Mouse (Mus musculus): ENCODE results near the gene Ehmt2. TPM values are rescaled to one million over a fixed set of nuclear protein-coding genes. Genes with fewer than 3 reads are reported as not detected.

Gene Ehmt2
- polyA plus RNA-seq, 1 experiment from 2014 or later, result 70.0 TPM

DNA sequence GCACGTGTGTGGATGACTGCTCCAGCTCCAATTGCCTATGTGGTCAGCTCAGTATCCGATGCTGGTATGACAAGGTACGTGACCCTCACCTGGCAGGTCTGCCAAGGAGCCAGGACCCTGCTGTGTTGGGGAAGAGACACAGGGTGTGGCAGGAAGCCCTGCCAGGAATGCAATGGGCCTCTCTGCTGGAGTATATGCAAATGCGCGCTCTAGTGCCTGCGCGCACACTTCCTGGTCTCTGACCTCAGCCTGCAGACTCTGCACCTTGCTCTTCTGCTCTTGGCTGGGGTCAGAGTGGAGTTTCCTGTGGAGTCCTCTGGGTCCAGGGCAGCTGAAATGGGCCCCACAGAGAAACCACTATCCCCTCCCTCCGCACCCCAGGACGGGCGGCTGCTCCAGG lies 12.7 kb downstream of the Ehmt2 start:
- ATAC-seq (ENCODE audit: insufficient read depth, low FRiP score, low read depth), result no peak
- H3K4me1 ChIP-seq, result no peaks in the 10 kb centered on the region; the same call in 1 of the 2 replicates
- H3K9me3 ChIP-seq, result no peaks in the 10 kb centered on the region
- peaks cover 76% of the 10 kb centered on the region for H3K36me3 ChIP-seq
- no peak overlapping the region for H3K9ac ChIP-seq
- H3K4me3 ChIP-seq (replicated peaks), result no peak overlapping the region
- WGBS, result 84% methylated on average over 10 of the region's 10 CpGs
- no peak overlapping the region for H3K4me2 ChIP-seq
- no peaks in the 10 kb centered on the region for H3K27me3 ChIP-seq (replicated peaks)
- no peak overlapping the region for H3K27ac ChIP-seq

- ATAC-seq (ENCODE audit: insufficient read depth, low FRiP score, low read depth), result peak; percentile 50
- no peaks in the 10 kb centered on the region for H3K9me3 ChIP-seq
- H3K27me3 ChIP-seq (replicated peaks), result no peaks in the 10 kb centered on the region
- H3K36me3 ChIP-seq, result peaks cover 66% of the 10 kb centered on the region
- H3K4me1 ChIP-seq, result no peaks in the 10 kb centered on the region; the same call in 1 of the 2 replicates
- no peak overlapping the region for H3K4me2 ChIP-seq
- WGBS, result 46% methylated on average over 5 of the region's 5 CpGs
- H3K27ac ChIP-seq, result no peak overlapping the region
- H3K9ac ChIP-seq, result no peak overlapping the region
- no peak overlapping the region for H3K4me3 ChIP-seq (replicated peaks)
Observed at GRCm38 (mm10) chr17:34911945-34912351, 13.7 kb downstream of the Ehmt2 start.

DNA sequence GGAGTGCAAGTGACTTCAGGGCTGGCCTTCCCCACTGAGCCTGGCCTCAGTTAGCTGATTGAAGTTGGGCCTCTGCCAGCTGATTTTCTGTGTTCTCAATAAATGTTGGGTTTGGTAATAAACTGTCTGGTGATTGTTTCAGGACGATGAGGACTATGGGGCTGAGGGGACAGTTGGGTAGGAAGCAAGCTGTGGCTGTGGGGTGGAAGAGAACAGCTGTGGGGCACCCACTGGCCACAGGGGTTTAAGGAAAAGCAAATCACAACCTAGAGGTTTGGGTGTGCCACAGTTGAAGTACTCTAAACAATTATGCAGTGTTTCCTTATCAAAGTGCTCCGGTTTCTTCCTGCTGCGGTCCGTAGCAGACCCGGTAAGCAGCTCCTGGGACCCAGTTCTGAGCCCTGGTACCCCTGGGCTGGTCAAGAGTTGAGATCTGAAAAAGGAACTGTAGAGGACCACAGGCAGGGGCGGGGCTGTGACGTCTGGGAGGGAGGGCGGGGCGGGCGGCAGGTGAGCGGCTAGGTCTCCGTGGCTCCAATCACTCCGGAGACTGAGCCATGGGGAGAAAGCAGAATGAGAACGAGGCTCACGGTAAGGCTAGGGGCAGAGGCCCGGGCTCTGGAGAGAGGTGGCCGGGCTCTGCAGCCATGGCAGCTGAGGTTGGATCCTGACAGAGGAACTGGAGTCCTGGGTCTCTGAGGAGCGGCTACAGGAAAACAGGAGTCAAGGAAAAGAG lies 15.8 kb downstream of the Ehmt2 start, which contains the start of gene Slc44a4:
Slc44a4 (plus strand) TSS at position 537 of the 736 bp plus-strand sequence.
- ATAC-seq (ENCODE audit: insufficient read depth, low FRiP score, low read depth), result peak; percentile 17; the same call in 1 of the 2 replicates
- Histone ChIP-seq H3K9me3 (no peaks in the 10 kb centered on the region), H3K27me3 (replicated peaks) (no peaks in the 10 kb centered on the region), H3K4me3 (replicated peaks) (peak within 1 kb of the TSS; percentile 19; the same call in 1 of the 2 replicates), H3K27ac (peak within 1 kb of the TSS; percentile 54; the same call in 1 of the 2 replicates), H3K36me3 (peaks cover 46% of the 10 kb centered on the region), H3K4me1 (no peaks in the 10 kb centered on the region; the same call in 1 of the 2 replicates), H3K4me2 (peak within 1 kb of the TSS; percentile 38), H3K9ac (no peak within 1 kb of the TSS)
- 35% methylated on average over 18 of the region's 18 CpGs for WGBS

GRCm38 (mm10) chr17:34915410-34915831 lies 17.2 kb downstream of the Ehmt2 start:
- peaks cover 32% of the 10 kb centered on the region for H3K36me3 ChIP-seq
- no peaks in the 10 kb centered on the region for H3K27me3 ChIP-seq (replicated peaks)
- peak overlapping the region; percentile 38 for H3K4me2 ChIP-seq
- ATAC-seq (ENCODE audit: insufficient read depth, low FRiP score, low read depth), result peak; percentile 44; the same call in 1 of the 2 replicates
- no peaks in the 10 kb centered on the region for H3K9me3 ChIP-seq
- no peak overlapping the region for H3K4me3 ChIP-seq (replicated peaks)
- no peaks in the 10 kb centered on the region; the same call in 1 of the 2 replicates for H3K4me1 ChIP-seq
- 17% methylated on average over 11 of the region's 11 CpGs for WGBS
- H3K27ac ChIP-seq, result peak overlapping the region; percentile 54; the same call in 1 of the 2 replicates
- H3K9ac ChIP-seq, result no peak overlapping the region

GRCm38 (mm10) chr17:34916316-34916715 lies 18.0 kb downstream of the Ehmt2 start:
- H3K27ac ChIP-seq, result no peak overlapping the region
- H3K9me3 ChIP-seq, result no peaks in the 10 kb centered on the region
- no peak overlapping the region for H3K4me3 ChIP-seq (replicated peaks)
- no peak for ATAC-seq (ENCODE audit: insufficient read depth, low FRiP score, low read depth)
- WGBS, result 83% methylated on average over 5 of the region's 5 CpGs
- H3K36me3 ChIP-seq, result peaks cover 23% of the 10 kb centered on the region
- H3K9ac ChIP-seq, result no peak overlapping the region
- H3K27me3 ChIP-seq (replicated peaks), result no peaks in the 10 kb centered on the region
- no peaks in the 10 kb centered on the region; the same call in 1 of the 2 replicates for H3K4me1 ChIP-seq
- H3K4me2 ChIP-seq, result no peak overlapping the region

GRCm38 (mm10) chr17:34917188-34917587 lies 18.9 kb downstream of the Ehmt2 start:
- no peaks in the 10 kb centered on the region; the same call in 1 of the 2 replicates for H3K4me1 ChIP-seq
- no peaks in the 10 kb centered on the region for H3K27me3 ChIP-seq (replicated peaks)
- H3K9me3 ChIP-seq, result no peaks in the 10 kb centered on the region
- 74% methylated on average over 9 of the region's 9 CpGs for WGBS
- H3K9ac ChIP-seq, result no peak overlapping the region
- H3K27ac ChIP-seq, result no peak overlapping the region
- peaks cover 15% of the 10 kb centered on the region for H3K36me3 ChIP-seq
- no peak for ATAC-seq (ENCODE audit: insufficient read depth, low FRiP score, low read depth)
- no peak overlapping the region for H3K4me2 ChIP-seq
- no peak overlapping the region for H3K4me3 ChIP-seq (replicated peaks)

GRCm38 (mm10) chr17:34922939-34923338 lies 24.7 kb downstream of the Ehmt2 start:
- 48% methylated on average over 6 of the region's 6 CpGs for WGBS
- ATAC-seq (ENCODE audit: insufficient read depth, low FRiP score, low read depth), result no peak
- H3K4me3 ChIP-seq (replicated peaks), result no peak overlapping the region

DNA sequence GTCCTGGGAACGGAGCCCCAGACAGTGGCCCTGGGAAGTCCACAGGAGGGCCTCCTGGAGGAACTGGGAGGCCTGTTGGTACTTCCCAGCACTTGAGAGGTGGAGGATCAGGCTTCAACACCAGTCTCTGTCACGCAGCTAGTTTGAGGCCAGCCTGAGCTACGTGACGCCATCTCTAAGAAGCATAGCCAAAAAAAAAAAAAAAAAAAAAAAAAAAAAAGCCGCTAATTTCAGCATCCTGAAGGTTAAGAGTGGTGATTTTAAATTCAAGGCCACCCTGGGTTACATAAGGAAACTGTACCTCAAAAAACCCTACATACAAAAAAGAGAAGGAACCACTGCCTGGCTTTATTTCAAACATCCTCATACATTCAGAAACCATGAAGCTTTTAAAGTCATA lies 26.0 kb downstream of the Ehmt2 start:
- no peak for ATAC-seq (ENCODE audit: insufficient read depth, low FRiP score, low read depth)
- H3K4me3 ChIP-seq (replicated peaks), result no peak overlapping the region
- 66% methylated on average over 5 of the region's 5 CpGs for WGBS

More at GRCm38 (mm10) chr17:34922939-34923338, 24.7 kb downstream of the Ehmt2 start:
- Histone ChIP-seq H3K9ac (no peak overlapping the region), H3K4me1 (no peaks in the 10 kb centered on the region), H3K27ac (no peak overlapping the region), H3K4me2 (no peak overlapping the region), H3K27me3 (replicated peaks) (no peaks in the 10 kb centered on the region), H3K9me3 (no peaks in the 10 kb centered on the region), H3K36me3 (no peaks in the 10 kb centered on the region)

DNA sequence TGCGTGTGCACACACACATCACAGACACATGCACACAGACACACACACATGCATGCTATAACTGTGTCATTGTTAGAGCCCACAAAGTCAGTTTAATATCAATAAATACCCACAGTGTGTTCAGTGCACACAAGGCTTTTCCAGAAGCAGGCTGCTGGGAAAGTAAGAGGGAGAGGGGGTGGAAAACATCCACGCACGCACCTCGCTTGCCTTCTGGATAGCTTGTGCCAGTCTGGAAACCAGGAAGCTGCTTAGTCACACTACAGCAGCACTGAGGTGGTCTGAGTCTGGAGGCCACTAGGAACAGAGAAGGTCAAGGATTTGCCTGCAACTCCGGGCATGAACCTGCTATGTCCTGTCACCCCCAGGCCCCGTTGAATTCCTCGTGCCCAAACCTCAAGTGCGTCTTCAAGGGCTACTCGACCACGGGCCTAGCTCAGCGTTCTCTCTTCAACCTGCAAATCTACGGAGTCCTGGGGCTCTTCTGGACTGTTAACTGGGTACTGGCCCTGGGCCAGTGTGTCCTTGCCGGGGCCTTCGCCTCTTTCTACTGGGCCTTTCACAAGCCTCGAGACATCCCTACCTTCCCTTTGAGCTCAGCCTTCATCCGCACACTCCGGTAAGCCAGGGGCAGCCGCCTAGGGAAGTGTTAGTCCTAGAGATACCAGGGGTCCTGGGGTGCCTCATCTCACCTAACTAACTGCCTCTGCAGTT lies 29.2 kb downstream of the Ehmt2 start:
- no peak for ATAC-seq (ENCODE audit: insufficient read depth, low FRiP score, low read depth)
- H3K36me3 ChIP-seq, result no peaks in the 10 kb centered on the region
- no peak overlapping the region for H3K4me2 ChIP-seq

More for the DNA sequence above, 26.0 kb downstream of the Ehmt2 start:
- Histone ChIP-seq H3K27ac (no peak overlapping the region), H3K4me2 (no peak overlapping the region), H3K9me3 (no peaks in the 10 kb centered on the region), H3K9ac (no peak overlapping the region), H3K27me3 (replicated peaks) (no peaks in the 10 kb centered on the region), H3K36me3 (no peaks in the 10 kb centered on the region), H3K4me1 (no peaks in the 10 kb centered on the region)

DNA sequence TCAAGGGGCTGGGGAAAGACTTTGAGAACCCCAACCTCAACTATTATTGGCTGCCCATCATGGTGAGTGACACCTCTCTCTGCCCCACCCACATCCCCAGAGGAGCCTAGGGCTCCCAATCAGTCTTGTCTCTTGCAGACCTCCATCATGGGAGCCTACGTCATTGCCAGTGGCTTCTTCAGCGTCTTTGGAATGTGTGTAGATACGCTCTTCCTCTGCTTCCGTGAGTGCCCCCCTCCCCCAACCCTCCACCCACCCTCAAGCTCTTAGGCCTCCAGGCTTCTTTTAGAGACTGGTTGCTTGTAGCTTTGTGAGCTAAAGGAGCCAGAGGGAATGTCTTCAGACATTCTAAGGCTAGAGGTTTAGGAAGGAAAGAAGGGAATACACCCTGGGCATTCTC lies 30.6 kb downstream of the Ehmt2 start:
- WGBS, result 52% methylated on average over 4 of the region's 4 CpGs
- ATAC-seq (ENCODE audit: insufficient read depth, low FRiP score, low read depth), result no peak
- H3K27ac ChIP-seq, result no peak overlapping the region
- H3K4me1 ChIP-seq, result peaks cover 10% of the 10 kb centered on the region
- no peak overlapping the region for H3K9ac ChIP-seq
- H3K36me3 ChIP-seq, result no peaks in the 10 kb centered on the region
- no peaks in the 10 kb centered on the region for H3K9me3 ChIP-seq
- no peak overlapping the region for H3K4me3 ChIP-seq (replicated peaks)
- no peaks in the 10 kb centered on the region for H3K27me3 ChIP-seq (replicated peaks)
- no peak overlapping the region for H3K4me2 ChIP-seq

More for the DNA sequence above, 29.2 kb downstream of the Ehmt2 start:
- Histone ChIP-seq H3K4me1 (peaks cover 10% of the 10 kb centered on the region), H3K9ac (no peak overlapping the region), H3K9me3 (no peaks in the 10 kb centered on the region), H3K4me3 (replicated peaks) (no peak overlapping the region), H3K27me3 (replicated peaks) (no peaks in the 10 kb centered on the region), H3K27ac (no peak overlapping the region)
- 83% methylated on average over 18 of the region's 18 CpGs for WGBS

DNA sequence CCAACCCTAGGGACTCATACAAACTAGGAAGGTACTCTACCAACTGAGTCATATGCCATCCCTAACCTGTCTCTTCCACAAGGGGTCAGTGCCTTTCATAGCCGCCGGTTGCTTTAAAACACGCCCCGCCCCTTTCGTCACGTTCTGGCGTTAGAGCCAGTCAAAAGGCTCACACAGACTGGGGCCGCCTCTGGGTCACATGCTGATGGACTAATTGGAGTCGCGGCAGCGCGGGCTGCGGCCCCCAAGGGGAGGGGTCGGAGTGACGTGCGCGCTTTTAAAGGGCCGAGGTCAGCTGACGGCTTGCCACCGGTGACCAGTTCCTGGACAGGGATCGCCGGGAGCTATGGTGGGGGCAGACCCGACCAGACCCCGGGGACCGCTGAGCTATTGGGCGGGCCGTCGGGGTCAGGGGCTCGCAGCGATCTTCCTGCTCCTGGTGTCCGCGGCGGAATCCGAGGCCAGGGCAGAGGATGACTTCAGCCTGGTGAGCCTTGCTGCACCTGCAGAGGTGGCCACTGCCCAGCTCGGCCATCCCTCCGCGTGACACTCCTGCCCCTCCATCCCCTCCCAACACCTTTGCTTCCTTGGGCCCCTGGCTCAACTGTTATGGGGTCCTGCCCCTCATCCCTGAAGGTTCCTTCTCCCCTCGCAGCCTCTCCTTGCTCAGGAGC lies 32.9 kb downstream of the Ehmt2 start, which contains the start of gene Neu1:
Neu1 (plus strand) TSS at position 193 of the 674 bp plus-strand sequence.
- Histone ChIP-seq H3K9me3 (no peaks in the 10 kb centered on the region), H3K4me1 (peaks cover 10% of the 10 kb centered on the region), H3K4me2 (peak within 1 kb of the TSS; percentile 94), H3K36me3 (no peaks in the 10 kb centered on the region), H3K4me3 (replicated peaks) (peak within 1 kb of the TSS; percentile 82), H3K27me3 (replicated peaks) (no peaks in the 10 kb centered on the region), H3K9ac (peak within 1 kb of the TSS; percentile 58), H3K27ac (0 out of 2 replicates have a peak within 1 kb of the TSS, but pooled peaks have one; percentile 48)
- peak; percentile 96 for ATAC-seq (ENCODE audit: insufficient read depth, low FRiP score, low read depth)
- WGBS, result 0% methylated on average over 38 of the region's 38 CpGs
